Mouse (Mus musculus) 3T3-L1 (cell line): ENCODE measurements around the gene Cd79b.

Experiments used
- DNase-seq: peaks from one replicate; pipeline ENCODE4 v3.0.0-alpha.2; 2015; ENCODE audit warnings: low read depth, low spot score

Gene Cd79b

DNA sequence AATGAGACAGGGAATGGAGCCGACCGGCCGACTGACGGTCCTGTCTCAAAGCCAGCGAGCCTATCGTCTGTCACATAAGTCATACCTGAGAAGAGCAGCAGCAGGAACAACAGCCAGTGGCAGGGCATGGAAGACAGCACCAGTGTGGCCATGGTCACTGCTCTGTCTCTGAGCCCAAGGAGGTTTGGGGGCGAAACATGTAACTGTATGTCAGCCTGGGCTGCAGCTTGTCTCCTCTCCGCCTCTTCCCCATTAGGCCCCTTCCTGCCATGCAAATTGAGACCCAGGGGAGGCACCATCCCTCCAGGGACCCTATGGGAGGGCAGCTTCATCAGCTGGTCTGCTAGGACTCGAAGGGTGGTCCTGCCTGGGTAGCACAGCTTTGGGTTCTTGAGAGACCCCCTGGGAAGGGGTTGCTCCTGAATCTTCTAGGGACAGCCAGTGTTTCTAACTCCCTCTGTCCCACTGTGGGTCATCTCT is at the start of gene Cd79b:
Cd79b (minus strand) TSS at position 430 of the 480 bp plus-strand sequence.
- DNase-seq: no peak

DNA sequence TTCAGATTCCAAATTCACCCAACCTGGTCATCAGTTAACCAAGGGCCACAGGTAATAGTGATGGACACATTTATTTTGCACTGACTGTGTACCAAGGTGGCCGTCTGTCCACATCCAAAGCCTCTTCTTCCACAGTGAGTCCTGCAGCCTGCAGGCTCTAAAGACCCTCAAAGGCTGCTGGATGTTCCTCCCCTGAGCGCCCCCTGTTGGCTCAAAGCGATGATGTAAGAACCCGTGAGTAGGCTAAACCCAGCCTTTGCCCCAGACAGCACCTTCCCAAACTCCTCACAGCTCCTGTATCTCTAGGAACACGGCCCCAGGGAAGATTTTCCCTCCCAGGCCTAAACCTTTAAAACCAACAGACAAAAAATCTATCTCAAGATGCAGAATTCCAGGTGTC is 44.8 kb upstream of the Cd79b start:
- DNase-seq: peak; percentile 10

GRCm38 (mm10) chr11:106355382-106356128 is 41.0 kb upstream of the Cd79b start:
- no peak for DNase-seq

DNA sequence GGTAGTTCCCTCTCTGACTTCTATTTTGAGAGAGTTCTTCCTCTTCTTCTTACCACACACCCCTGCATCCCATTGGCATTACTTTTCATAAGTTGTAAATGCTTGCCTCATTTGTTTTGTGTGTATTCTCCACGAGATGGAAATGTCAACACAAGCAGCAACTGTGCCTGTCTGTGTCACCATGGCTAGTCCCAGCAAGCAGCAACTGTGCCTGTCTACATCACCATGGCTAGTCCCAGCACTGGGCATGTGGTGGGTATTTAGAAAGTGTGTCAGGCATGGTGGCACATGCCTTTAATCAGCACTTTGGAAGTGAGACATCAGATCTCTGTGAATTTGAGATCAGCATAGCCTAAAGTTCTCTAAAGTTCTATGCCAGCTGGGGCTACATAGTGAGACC is 39.6 kb upstream of the Cd79b start:
- no peak for DNase-seq

GRCm38 (mm10) chr11:106353188-106353587 is 38.6 kb upstream of the Cd79b start, which contains the start of gene Scn4a:
TSS of gene Scn4a (minus strand) at chr11:106353288.
- DNase-seq: no peak

GRCm38 (mm10) chr11:106351941-106352340 is 37.4 kb upstream of the Cd79b start:
- DNase-seq: no peak

GRCm38 (mm10) chr11:106351253-106351652 is 36.7 kb upstream of the Cd79b start:
- DNase-seq: no peak

DNA sequence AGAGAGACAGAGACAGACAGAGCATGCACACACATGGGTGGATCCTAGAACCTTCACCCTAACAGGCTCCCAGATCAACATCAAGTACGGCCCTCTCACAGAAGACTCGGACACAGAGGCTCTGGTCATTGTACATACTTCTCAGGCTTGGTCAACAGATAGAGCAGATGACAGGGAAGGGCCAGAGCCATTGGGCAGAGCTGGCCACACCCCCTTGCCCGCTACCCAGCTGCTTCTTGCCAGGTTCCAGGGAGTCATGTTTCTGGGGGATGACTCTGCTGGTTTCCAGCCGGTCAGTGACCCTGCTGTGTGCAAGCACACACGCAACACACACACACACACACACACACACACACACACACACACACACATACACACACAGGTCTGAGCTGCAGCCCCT is 36.3 kb upstream of the Cd79b start:
- no peak for DNase-seq

DNA sequence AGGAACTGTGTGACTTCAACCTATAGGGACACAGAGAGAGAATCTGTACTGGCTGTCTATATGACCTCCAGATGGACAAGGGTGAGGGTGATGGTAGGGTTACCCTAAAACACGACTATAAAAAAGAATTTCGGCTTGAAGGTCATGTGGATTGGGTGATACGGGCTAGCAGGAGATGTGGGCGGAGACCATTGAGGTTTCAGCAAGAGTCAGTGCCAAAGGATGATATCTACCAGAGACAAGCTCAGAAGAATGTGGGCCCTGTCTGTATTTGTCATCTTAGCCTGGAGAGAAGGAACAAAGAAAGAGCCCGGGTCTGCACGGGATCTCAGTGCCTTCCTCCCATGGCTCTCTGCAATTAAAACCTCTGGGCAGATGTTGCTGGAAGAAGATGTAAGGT is 35.2 kb upstream of the Cd79b start:
- no peak for DNase-seq

DNA sequence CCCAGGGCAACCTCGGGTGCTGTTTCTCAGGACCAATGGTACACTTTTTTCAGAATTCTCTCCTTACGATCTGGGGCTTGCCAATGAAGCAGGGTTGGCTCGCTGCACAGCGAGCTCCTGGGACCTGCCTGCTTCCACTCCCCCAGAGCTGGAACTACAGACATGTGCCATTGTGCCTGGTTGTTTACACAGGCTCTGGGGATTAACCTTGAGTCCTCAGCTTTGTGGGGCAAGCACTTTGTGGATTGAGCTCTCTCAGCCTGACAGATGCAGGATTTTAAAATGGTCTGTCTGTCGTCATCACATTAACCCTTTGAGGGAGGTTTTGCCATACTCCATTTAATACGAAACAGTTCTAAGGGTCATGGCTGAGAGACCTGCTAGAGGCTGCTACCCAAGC is 30.3 kb upstream of the Cd79b start:
- no peak for DNase-seq

- no peak for DNase-seq
These were observed 26.5 kb upstream of the Cd79b start for GRCm38 (mm10) chr11:106340990-106341520.

GRCm38 (mm10) chr11:106339323-106339722 is 24.8 kb upstream of the Cd79b start:
- peak; percentile 31 for DNase-seq

DNA sequence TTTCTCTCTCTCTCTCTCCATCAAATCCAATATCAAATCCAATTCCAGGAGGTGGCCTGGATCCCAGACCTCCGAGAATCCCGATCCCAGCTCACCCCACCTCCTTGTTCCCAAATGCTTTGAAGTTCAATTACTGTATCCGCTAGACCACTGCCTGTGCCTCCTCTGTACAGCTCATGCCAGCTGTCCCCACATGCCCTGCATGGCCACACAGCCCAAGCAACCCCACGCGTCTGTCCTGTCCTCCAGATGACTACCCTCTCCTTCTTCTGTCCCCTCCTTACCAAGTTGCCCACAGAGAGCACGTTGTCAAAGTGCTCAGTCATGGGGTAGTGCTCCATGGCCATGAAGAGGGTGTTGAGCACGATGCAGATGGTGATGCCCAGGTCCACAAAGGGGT is 24.3 kb upstream of the Cd79b start:
- DNase-seq: no peak

DNA sequence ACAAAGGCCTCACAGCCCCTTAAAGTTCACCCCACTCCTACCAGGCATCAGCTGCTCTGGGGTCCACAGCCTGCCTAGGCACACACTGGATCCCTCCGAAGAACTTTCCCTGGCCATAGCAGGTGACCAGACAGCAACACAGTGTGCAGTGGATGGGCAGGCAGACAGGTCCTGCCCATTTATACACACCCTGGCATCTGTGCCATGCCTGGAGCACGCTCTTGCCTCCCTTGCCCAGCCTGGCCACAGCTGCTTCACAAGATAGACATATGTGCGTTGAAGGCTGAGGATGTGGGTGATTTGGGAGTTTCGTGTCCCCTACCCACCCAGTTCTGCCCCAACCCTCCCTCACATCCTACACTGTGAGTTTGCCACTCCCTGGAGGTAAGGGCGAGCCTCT is 23.5 kb upstream of the Cd79b start:
- DNase-seq: no peak

GRCm38 (mm10) chr11:106334066-106334465 is 19.5 kb upstream of the Cd79b start:
- DNase-seq: no peak

GRCm38 (mm10) chr11:106332458-106332857 is 17.9 kb upstream of the Cd79b start:
- DNase-seq: no peak

DNA sequence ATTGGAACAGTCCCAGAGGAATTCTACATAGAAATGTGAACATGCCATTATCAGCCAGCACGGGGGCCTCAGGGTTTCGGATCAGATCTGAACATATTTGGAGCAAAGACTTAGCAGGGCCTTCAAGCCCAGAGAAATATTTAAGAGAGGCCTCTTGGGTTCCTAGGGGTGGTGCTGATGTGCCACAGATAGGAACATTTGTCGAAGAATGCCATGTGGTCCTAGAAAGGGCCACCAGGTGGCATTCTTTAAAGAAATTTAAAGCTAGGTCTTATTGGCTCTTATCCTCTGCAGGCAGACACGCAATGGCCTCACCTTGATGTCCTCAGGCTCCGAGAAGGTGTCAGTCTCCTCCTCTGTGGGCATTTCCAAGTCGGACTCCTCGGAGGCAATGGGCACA is 15.1 kb upstream of the Cd79b start:
- DNase-seq: peak; percentile 65

- no peak for DNase-seq
These were observed 14.6 kb upstream of the Cd79b start for GRCm38 (mm10) chr11:106329128-106329527.

DNA sequence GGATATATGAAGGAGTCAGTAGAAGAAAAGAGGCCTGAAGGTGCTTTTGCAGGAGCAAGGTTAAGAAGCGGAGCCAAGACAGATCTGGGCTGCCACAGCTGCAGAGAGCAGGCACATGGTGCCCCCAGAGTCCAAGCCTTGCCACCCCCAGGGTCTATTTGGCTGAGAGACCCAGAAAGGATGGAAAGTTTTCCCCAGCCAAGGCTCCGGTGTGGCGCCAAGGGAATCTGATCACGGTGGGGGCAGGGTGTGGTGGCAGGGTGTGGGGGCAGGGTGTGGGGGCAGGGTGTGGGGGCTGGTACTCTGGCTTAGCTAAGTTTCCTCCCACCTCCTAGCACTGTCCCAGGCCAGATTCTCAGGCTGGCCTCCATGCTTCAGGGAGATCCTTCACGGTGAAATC is 14.0 kb upstream of the Cd79b start:
- DNase-seq: no peak

GRCm38 (mm10) chr11:106326475-106326874 is 11.9 kb upstream of the Cd79b start:
- no peak for DNase-seq

DNA sequence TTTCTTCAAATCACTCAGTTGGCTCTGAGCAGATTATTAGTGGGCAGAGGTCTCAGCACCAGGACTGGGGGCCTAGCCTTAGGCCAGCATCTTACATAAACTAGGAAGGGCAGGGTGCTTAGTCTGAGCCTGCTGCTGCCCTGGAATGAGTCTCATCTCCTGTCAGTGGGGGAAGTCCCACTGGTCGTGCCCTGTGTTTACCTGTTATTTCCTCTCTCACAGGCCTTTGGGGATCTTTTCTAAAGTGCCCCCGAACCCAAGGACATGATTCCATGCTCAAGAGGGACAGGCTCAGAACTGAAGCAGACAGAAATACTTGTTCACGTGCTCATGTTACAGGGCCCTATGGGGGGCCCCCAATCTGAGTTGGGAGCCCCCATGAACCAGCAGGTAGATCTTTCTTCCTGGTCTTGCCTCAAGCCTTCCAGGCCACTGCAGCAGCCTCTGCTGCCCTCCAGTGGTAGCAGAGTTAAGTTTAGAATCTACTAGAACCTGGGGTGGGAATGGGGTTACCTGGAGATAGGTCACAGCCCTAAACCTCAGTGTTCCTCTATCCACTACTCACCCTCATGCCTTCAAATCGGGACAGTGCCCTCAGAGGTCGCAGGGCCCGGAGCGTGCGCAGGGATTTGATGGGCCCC is 11.1 kb upstream of the Cd79b start:
- peak; percentile 67 for DNase-seq

DNA sequence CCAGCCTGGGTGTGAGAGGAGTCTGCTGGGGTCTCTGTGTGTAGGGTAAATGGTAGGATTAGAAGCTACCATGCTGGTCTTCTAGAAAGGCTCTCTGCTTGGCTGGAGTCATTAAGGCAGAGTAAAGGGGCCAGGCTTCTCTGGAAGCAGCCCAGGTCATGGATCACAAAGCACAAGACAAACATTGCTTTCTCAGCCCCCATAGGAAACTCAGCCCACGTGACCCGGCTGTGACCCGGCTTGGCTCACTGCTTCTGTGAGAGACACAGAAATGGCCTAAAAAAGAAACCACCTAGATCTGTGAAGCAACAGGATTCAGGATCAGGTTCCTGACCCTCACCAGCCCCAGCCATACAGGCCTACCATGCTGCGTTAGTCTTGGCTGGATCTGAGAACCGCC is 10.3 kb upstream of the Cd79b start:
- DNase-seq: no peak
